Mouse (Mus musculus): Measurements from ENCODE around the gene Zdhhc7. TPM values are rescaled to one million over a fixed set of nuclear protein-coding genes. Genes with fewer than 3 reads are reported as not detected.

The Zdhhc7 gene
- polyA plus RNA-seq, 1 experiment: 32.4 TPM

- H3ac ChIP-seq (ENCODE audit: control insufficient read depth, insufficient read length, low read depth): no peak overlapping the region
- TF ChIP-seq USF1 (IDR thresholded peaks at IDR 0.05; ENCODE audit: low read depth) (no peak), CEBPB (IDR thresholded peaks at IDR 0.05; ENCODE audit: low read depth) (no peak), MAX (IDR thresholded peaks at IDR 0.05) (no peak), FOSL1 (IDR thresholded peaks at IDR 0.05; ENCODE audit: insufficient read depth, low read length, poor library complexity, severe bottlenecking) (no peak), MYOD1 (IDR thresholded peaks at IDR 0.05; ENCODE audit: control insufficient read depth, insufficient read length, low read depth) (no peak), CTCF (IDR thresholded peaks at IDR 0.05; ENCODE audit: control insufficient read depth, insufficient read depth, insufficient read length) (no peak), MYOG (IDR thresholded peaks at IDR 0.05; ENCODE audit: control insufficient read depth, extremely low read depth, insufficient read length) (no peak)
- no peaks in the 10 kb centered on the region for H3K79me2 ChIP-seq (ENCODE audit: control insufficient read depth, insufficient read depth)
- no peak overlapping the region for H3K4me3 ChIP-seq (ENCODE audit: insufficient read depth, poor library complexity, severe bottlenecking)
- no peaks in the 10 kb centered on the region for H3K36me3 ChIP-seq (ENCODE audit: control insufficient read depth, insufficient read depth)
- no peaks in the 10 kb centered on the region for H3K79me3 ChIP-seq (ENCODE audit: low read depth)
- no peaks in the 10 kb centered on the region for H3K27me3 ChIP-seq (ENCODE audit: control insufficient read depth, insufficient read depth, insufficient read length)
Measured at GRCm38 (mm10) chr8:120129547-120129946, 28.3 kb upstream of the Zdhhc7 start.

- no peak overlapping the region for H3K4me3 ChIP-seq (ENCODE audit: insufficient read depth, poor library complexity, severe bottlenecking)
- H3ac ChIP-seq (ENCODE audit: control insufficient read depth, insufficient read length, low read depth): peak overlapping the region; percentile 12
- no peaks in the 10 kb centered on the region for H3K79me2 ChIP-seq (ENCODE audit: control insufficient read depth, insufficient read depth)
- no peak for TF ChIP-seq USF1 (IDR thresholded peaks at IDR 0.05; ENCODE audit: low read depth)
- no peak for TF ChIP-seq FOSL1 (IDR thresholded peaks at IDR 0.05; ENCODE audit: insufficient read depth, low read length, poor library complexity, severe bottlenecking)
- no peak for TF ChIP-seq CTCF (IDR thresholded peaks at IDR 0.05; ENCODE audit: control insufficient read depth, insufficient read depth, insufficient read length)
- TF ChIP-seq CEBPB (IDR thresholded peaks at IDR 0.05; ENCODE audit: low read depth): no peak
- TF ChIP-seq MYOD1 (IDR thresholded peaks at IDR 0.05; ENCODE audit: control insufficient read depth, insufficient read length, low read depth): no peak
- no peak for TF ChIP-seq MAX (IDR thresholded peaks at IDR 0.05)
- TF ChIP-seq MYOG (IDR thresholded peaks at IDR 0.05; ENCODE audit: control insufficient read depth, extremely low read depth, insufficient read length): no peak
- no peaks in the 10 kb centered on the region for H3K36me3 ChIP-seq (ENCODE audit: control insufficient read depth, insufficient read depth)
- H3K79me3 ChIP-seq (ENCODE audit: low read depth): no peaks in the 10 kb centered on the region
- no peaks in the 10 kb centered on the region for H3K27me3 ChIP-seq (ENCODE audit: control insufficient read depth, insufficient read depth, insufficient read length)
Measured at GRCm38 (mm10) chr8:120126357-120127161, 25.3 kb upstream of the Zdhhc7 start.

- no peaks in the 10 kb centered on the region for H3K36me3 ChIP-seq (ENCODE audit: control insufficient read depth, insufficient read depth)
- no peaks in the 10 kb centered on the region for H3K79me2 ChIP-seq (ENCODE audit: control insufficient read depth, insufficient read depth)
- no peaks in the 10 kb centered on the region for H3K79me3 ChIP-seq (ENCODE audit: low read depth)
- H3K4me3 ChIP-seq (ENCODE audit: insufficient read depth, poor library complexity, severe bottlenecking): no peak overlapping the region
- no peaks in the 10 kb centered on the region for H3K27me3 ChIP-seq (ENCODE audit: control insufficient read depth, insufficient read depth, insufficient read length)
- no peak overlapping the region for H3ac ChIP-seq (ENCODE audit: control insufficient read depth, insufficient read length, low read depth)
- TF ChIP-seq MAX (IDR thresholded peaks at IDR 0.05): no peak
- no peak for TF ChIP-seq CTCF (IDR thresholded peaks at IDR 0.05; ENCODE audit: control insufficient read depth, insufficient read depth, insufficient read length)
- no peak for TF ChIP-seq USF1 (IDR thresholded peaks at IDR 0.05; ENCODE audit: low read depth)
- TF ChIP-seq MYOD1 (IDR thresholded peaks at IDR 0.05; ENCODE audit: control insufficient read depth, insufficient read length, low read depth): no peak
Measured at GRCm38 (mm10) chr8:120124836-120125389, 23.6 kb upstream of the Zdhhc7 start.

- H3ac ChIP-seq (ENCODE audit: control insufficient read depth, insufficient read length, low read depth): no peak overlapping the region
- no peaks in the 10 kb centered on the region for H3K79me3 ChIP-seq (ENCODE audit: low read depth)
- H3K36me3 ChIP-seq (ENCODE audit: control insufficient read depth, insufficient read depth): no peaks in the 10 kb centered on the region
- no peaks in the 10 kb centered on the region for H3K27me3 ChIP-seq (ENCODE audit: control insufficient read depth, insufficient read depth, insufficient read length)
- H3K79me2 ChIP-seq (ENCODE audit: control insufficient read depth, insufficient read depth): no peaks in the 10 kb centered on the region
- no peak for TF ChIP-seq FOSL1 (IDR thresholded peaks at IDR 0.05; ENCODE audit: insufficient read depth, low read length, poor library complexity, severe bottlenecking)
- no peak overlapping the region for H3K4me3 ChIP-seq (ENCODE audit: insufficient read depth, poor library complexity, severe bottlenecking)
Measured at GRCm38 (mm10) chr8:120124261-120124660, 23.0 kb upstream of the Zdhhc7 start.

GRCm38 (mm10) chr8:120120951-120121350 lies 19.7 kb upstream of the Zdhhc7 start:
- Histone ChIP-seq H3ac (ENCODE audit: control insufficient read depth, insufficient read length, low read depth) (no peak overlapping the region), H3K79me2 (ENCODE audit: control insufficient read depth, insufficient read depth) (no peaks in the 10 kb centered on the region)
- no peak for TF ChIP-seq CTCF (IDR thresholded peaks at IDR 0.05; ENCODE audit: control insufficient read depth, insufficient read depth, insufficient read length)
- no peak for TF ChIP-seq USF1 (IDR thresholded peaks at IDR 0.05; ENCODE audit: low read depth)
- TF ChIP-seq MAX (IDR thresholded peaks at IDR 0.05): no peak
- no peak for TF ChIP-seq CEBPB (IDR thresholded peaks at IDR 0.05; ENCODE audit: low read depth)
- no peak for TF ChIP-seq MYOG (IDR thresholded peaks at IDR 0.05; ENCODE audit: control insufficient read depth, extremely low read depth, insufficient read length)
- TF ChIP-seq FOSL1 (IDR thresholded peaks at IDR 0.05; ENCODE audit: insufficient read depth, low read length, poor library complexity, severe bottlenecking): no peak
- no peak for TF ChIP-seq MYOD1 (IDR thresholded peaks at IDR 0.05; ENCODE audit: control insufficient read depth, insufficient read length, low read depth)

GRCm38 (mm10) chr8:120119931-120120330 lies 18.6 kb upstream of the Zdhhc7 start:
- no peak for TF ChIP-seq MYOD1 (IDR thresholded peaks at IDR 0.05; ENCODE audit: control insufficient read depth, insufficient read length, low read depth)
- TF ChIP-seq CTCF (IDR thresholded peaks at IDR 0.05; ENCODE audit: control insufficient read depth, insufficient read depth, insufficient read length): no peak
- TF ChIP-seq USF1 (IDR thresholded peaks at IDR 0.05; ENCODE audit: low read depth): no peak
- no peak for TF ChIP-seq CEBPB (IDR thresholded peaks at IDR 0.05; ENCODE audit: low read depth)
- TF ChIP-seq MYOG (IDR thresholded peaks at IDR 0.05; ENCODE audit: control insufficient read depth, extremely low read depth, insufficient read length): no peak
- no peak for TF ChIP-seq MAX (IDR thresholded peaks at IDR 0.05)
- no peak for TF ChIP-seq FOSL1 (IDR thresholded peaks at IDR 0.05; ENCODE audit: insufficient read depth, low read length, poor library complexity, severe bottlenecking)
- H3K27me3 ChIP-seq (ENCODE audit: control insufficient read depth, insufficient read depth, insufficient read length): no peaks in the 10 kb centered on the region

More at GRCm38 (mm10) chr8:120120951-120121350, 19.7 kb upstream of the Zdhhc7 start:
- H3K27me3 ChIP-seq (ENCODE audit: control insufficient read depth, insufficient read depth, insufficient read length): no peaks in the 10 kb centered on the region
- H3K79me3 ChIP-seq (ENCODE audit: low read depth): no peaks in the 10 kb centered on the region
- H3K4me3 ChIP-seq (ENCODE audit: insufficient read depth, poor library complexity, severe bottlenecking): no peak overlapping the region
- H3K36me3 ChIP-seq (ENCODE audit: control insufficient read depth, insufficient read depth): no peaks in the 10 kb centered on the region

More at GRCm38 (mm10) chr8:120119931-120120330, 18.6 kb upstream of the Zdhhc7 start:
- H3K79me3 ChIP-seq (ENCODE audit: low read depth): no peaks in the 10 kb centered on the region
- H3K79me2 ChIP-seq (ENCODE audit: control insufficient read depth, insufficient read depth): no peaks in the 10 kb centered on the region
- H3K4me3 ChIP-seq (ENCODE audit: insufficient read depth, poor library complexity, severe bottlenecking): no peak overlapping the region
- H3K36me3 ChIP-seq (ENCODE audit: control insufficient read depth, insufficient read depth): no peaks in the 10 kb centered on the region
- no peak overlapping the region for H3ac ChIP-seq (ENCODE audit: control insufficient read depth, insufficient read length, low read depth)
